Mouse (Mus musculus) E14TG2a.4 (cell line): ENCODE data around the gene Zfp593.

Source experiments
- H3K27me3 ChIP-seq: 2 replicates; pipeline ENCODE4 v1.6.1; 2014; ENCODE audit warnings: low read length, control low read depth; ENCODE audit not compliant: insufficient read depth
- H3K36me3 ChIP-seq: 2 replicates; pipeline ENCODE4 v1.6.1; 2014; ENCODE audit warnings: low read length, control low read depth; ENCODE audit not compliant: insufficient read depth
- H3K4me1 ChIP-seq: replicated peaks from 2 replicates; pipeline ENCODE4 v1.6.1; 2014; ENCODE audit warnings: low read depth, low read length, control low read depth
- H3K4me3 ChIP-seq: replicated peaks from 2 replicates; pipeline ENCODE4 v1.5.1; 2014; ENCODE audit warnings: mild to moderate bottlenecking, low read length
- H3K9me3 ChIP-seq: 2 replicates; pipeline ENCODE4 v1.6.1; 2014; ENCODE audit warnings: low read length, control low read depth
- CTCF ChIP-seq: conservative IDR thresholded peaks from 2 replicates; pipeline ENCODE4 v1.5.1; 2014; ENCODE audit warnings: low read length
- NANOG ChIP-seq: IDR thresholded peaks from 2 replicates; pipeline ENCODE4 v1.6.1; 2014; ENCODE audit warnings: borderline replicate concordance, low read length, mixed read lengths
- POU5F1 ChIP-seq: IDR thresholded peaks from 2 replicates; pipeline ENCODE4 v1.6.1; 2014; ENCODE audit warnings: low read length, borderline replicate concordance

Gene Zfp593

GRCm38 (mm10) chr4:134245148-134245843 is at the start of gene Zfp593:
Gene Zfp593 (minus strand): TSS chr4:134245592.
- no peaks in the 10 kb centered on the region for H3K9me3 ChIP-seq
- H3K4me3 ChIP-seq: peak within 1 kb of the TSS; percentile 90
- H3K4me1 ChIP-seq: peaks cover 60% of the 10 kb centered on the region
- peaks cover 23% of the 10 kb centered on the region for H3K36me3 ChIP-seq
- TF ChIP-seq CTCF: peak; percentile 48
- no peak for TF ChIP-seq NANOG
- H3K27me3 ChIP-seq: peaks cover 41% of the 10 kb centered on the region

GRCm38 (mm10) chr4:134293692-134294163 is 48.3 kb upstream of the Zfp593 start:
- TF ChIP-seq CTCF (no peak), POU5F1 (no peak), NANOG (no peak)
- Histone ChIP-seq H3K4me1 (peaks cover 24% of the 10 kb centered on the region), H3K36me3 (no peaks in the 10 kb centered on the region), H3K4me3 (no peak overlapping the region), H3K9me3 (peaks cover 3% of the 10 kb centered on the region; the same call in 1 of the 2 replicates), H3K27me3 (0 out of 2 replicates have a peak, but pooled peaks cover 7% of the 10 kb centered on the region)

GRCm38 (mm10) chr4:134293061-134293691 is 47.8 kb upstream of the Zfp593 start:
- Histone ChIP-seq H3K9me3 (peaks cover 3% of the 10 kb centered on the region; the same call in 1 of the 2 replicates), H3K4me3 (no peak overlapping the region), H3K4me1 (peaks cover 29% of the 10 kb centered on the region), H3K27me3 (0 out of 2 replicates have a peak, but pooled peaks cover 7% of the 10 kb centered on the region), H3K36me3 (no peaks in the 10 kb centered on the region)
- TF ChIP-seq NANOG (no peak), CTCF (no peak), POU5F1 (no peak)

GRCm38 (mm10) chr4:134292067-134292466 is 46.7 kb upstream of the Zfp593 start:
- Histone ChIP-seq H3K27me3 (0 out of 2 replicates have a peak, but pooled peaks cover 7% of the 10 kb centered on the region), H3K36me3 (no peaks in the 10 kb centered on the region), H3K4me3 (no peak overlapping the region), H3K4me1 (peaks cover 30% of the 10 kb centered on the region), H3K9me3 (peaks cover 3% of the 10 kb centered on the region; the same call in 1 of the 2 replicates)
- TF ChIP-seq NANOG (no peak), CTCF (peak; percentile 31; the same call in 1 of the 2 replicates)

- Histone ChIP-seq H3K9me3 (no peaks in the 10 kb centered on the region), H3K27me3 (0 out of 2 replicates have a peak, but pooled peaks cover 4% of the 10 kb centered on the region), H3K36me3 (peaks cover 19% of the 10 kb centered on the region), H3K4me3 (peak overlapping the region; percentile 100), H3K4me1 (peaks cover 49% of the 10 kb centered on the region)
- TF ChIP-seq CTCF (no peak), POU5F1 (no peak)
Observed at GRCm38 (mm10) chr4:134288397-134289256, 43.2 kb upstream of the Zfp593 start.

GRCm38 (mm10) chr4:134287575-134288025 is 42.2 kb upstream of the Zfp593 start, which contains the start of gene Pdik1l:
Gene Pdik1l (minus strand): TSS chr4:134287895.
- Histone ChIP-seq H3K4me1 (peaks cover 45% of the 10 kb centered on the region), H3K9me3 (no peaks in the 10 kb centered on the region), H3K36me3 (peaks cover 29% of the 10 kb centered on the region), H3K4me3 (peak within 1 kb of the TSS; percentile 100), H3K27me3 (no peaks in the 10 kb centered on the region)
- TF ChIP-seq NANOG: no peak
- no peak for TF ChIP-seq CTCF
- TF ChIP-seq POU5F1: no peak

- peak overlapping the region; percentile 100 for H3K4me3 ChIP-seq
- H3K9me3 ChIP-seq: no peaks in the 10 kb centered on the region
- peaks cover 45% of the 10 kb centered on the region for H3K4me1 ChIP-seq
- TF ChIP-seq POU5F1 (no peak), CTCF (no peak)
- peaks cover 33% of the 10 kb centered on the region for H3K36me3 ChIP-seq
- H3K27me3 ChIP-seq: no peaks in the 10 kb centered on the region
Observed at GRCm38 (mm10) chr4:134287168-134287564, 41.8 kb upstream of the Zfp593 start.
